Mouse (Mus musculus) gastrocnemius, adult 2 months (tissue): ENCODE results near the gene Kcnmb2. TPM values are rescaled to one million over a fixed set of nuclear protein-coding genes. Genes with fewer than 3 reads are reported as not detected.
A peak's percentile ranks its signal among the peaks of the same experiment; 100 is the strongest.

ENCODE experiments used
- DNase-seq: peaks from one replicate; pipeline ENCODE4 v3.0.0; 2022
- H3K27ac ChIP-seq: fragments of 200-600 bp; 2 replicates; pipeline ENCODE4 v1.8.1; 2022; ENCODE audit warnings: mild to moderate bottlenecking
- H3K4me3 ChIP-seq: fragments of 200-600 bp; 2 replicates; pipeline ENCODE4 v1.8.1; 2022; ENCODE audit warnings: mild to moderate bottlenecking, moderate library complexity
- CTCF ChIP-seq: fragments of 200-600 bp; IDR thresholded peaks from 2 replicates; pipeline ENCODE4 v1.8.1; 2022; ENCODE audit warnings: antibody characterized with exemption, mild to moderate bottlenecking, moderate library complexity
- intact Hi-C: fragments of 180-260 bp; cut with DNase I; formaldehyde crosslinking; loops from one replicate; pipeline ENCODE4 v1.15.1; 2025
- long read RNA-seq, 2 experiments: library from polyadenylated mRNA; stranded (forward); transcript quantifications; one replicate each; pipeline ENCODE4 v2.0.0; 2021
- total RNA-seq, 2 experiments: library from RNA; stranded (reverse); gene quantifications; 2 replicates each; pipeline ENCODE4 v1.2.3; 2021

Gene Kcnmb2
- under 1 TPM in 1 of 2 experiments, not detected in 1; 0.11 TPM for total RNA-seq
- long read RNA-seq, experiment 1 = 0 reads
- long read RNA-seq, experiment 2 = 0 reads

DNA sequence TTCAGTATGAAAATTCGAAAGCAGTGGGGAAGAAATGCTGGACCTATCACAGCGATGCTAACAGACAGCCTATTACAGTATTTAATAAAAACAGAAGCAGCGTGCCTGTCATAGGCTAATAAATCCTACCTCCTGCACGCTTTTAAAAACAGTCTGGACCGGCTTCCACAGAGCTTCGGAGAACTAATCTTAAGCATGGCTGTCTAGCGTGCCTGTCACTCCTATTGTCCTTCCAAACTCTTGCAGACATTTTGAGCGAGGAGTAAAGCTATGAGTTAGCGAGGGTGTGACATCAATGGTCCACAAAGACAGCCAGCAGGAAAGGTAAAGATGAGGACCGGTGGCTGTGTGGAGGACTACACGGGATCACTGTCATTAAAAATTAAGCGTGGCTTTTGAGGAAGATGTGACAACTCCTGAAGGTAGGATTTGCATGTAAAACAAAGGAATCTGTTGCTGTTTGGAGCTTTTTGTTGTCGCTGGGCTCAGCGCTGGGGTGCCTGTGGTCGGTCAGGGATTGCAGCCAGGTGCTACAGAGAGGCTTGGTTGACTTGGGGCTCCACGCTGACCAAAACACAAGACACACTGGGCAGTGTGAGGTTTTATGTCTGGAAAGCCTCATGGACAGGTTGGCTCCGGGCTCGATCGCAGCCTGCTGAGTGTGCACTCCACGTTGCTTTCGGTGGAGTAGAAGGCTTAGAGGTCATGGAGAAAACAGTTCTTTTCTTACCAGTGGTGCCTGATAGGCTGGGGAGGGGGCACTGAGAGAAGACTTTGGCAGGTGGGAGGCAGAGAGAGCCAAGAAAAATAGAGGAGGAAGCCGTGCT is at the start of gene Kcnmb2:
Gene Kcnmb2 (plus strand): TSS at position 4 of the 827 bp plus-strand sequence.
- Histone ChIP-seq H3K4me3 (peak within 1 kb of the TSS; percentile 49), H3K27ac (no peak within 1 kb of the TSS)
- no peak for TF ChIP-seq CTCF
- DNase-seq = no peak
- intact Hi-C loops = no loop called here

GRCm38 (mm10) chr3:31863522-31863921 is 38.8 kb upstream of the Kcnmb2 start:
- H3K27ac ChIP-seq = no peak overlapping the region
- TF ChIP-seq CTCF = no peak
- intact Hi-C loops = no loop called here
- no peak for DNase-seq
- H3K4me3 ChIP-seq = no peak overlapping the region

DNA sequence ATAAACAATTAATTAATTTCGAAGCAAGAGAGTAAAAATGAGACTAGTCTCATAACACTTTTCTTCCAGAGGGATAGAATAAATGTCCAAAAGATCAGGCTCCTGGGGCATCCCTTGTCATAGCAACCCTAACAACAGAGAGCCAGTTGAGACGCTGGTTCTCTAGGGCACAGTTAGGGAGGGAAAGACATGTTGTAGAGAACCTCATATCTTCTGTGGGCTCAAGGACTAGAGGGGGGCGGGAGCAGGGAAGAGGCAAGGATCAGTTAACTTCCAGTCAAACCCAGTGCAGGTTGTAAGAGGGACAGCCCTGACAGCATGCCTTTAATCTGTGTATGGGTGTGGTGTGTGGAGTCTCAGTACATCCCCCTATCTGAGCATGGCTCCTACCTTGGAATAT is 38.2 kb upstream of the Kcnmb2 start:
- Histone ChIP-seq H3K27ac (no peak overlapping the region), H3K4me3 (no peak overlapping the region)
- DNase-seq = no peak
- intact Hi-C loops = no loop called here
- no peak for TF ChIP-seq CTCF

DNA sequence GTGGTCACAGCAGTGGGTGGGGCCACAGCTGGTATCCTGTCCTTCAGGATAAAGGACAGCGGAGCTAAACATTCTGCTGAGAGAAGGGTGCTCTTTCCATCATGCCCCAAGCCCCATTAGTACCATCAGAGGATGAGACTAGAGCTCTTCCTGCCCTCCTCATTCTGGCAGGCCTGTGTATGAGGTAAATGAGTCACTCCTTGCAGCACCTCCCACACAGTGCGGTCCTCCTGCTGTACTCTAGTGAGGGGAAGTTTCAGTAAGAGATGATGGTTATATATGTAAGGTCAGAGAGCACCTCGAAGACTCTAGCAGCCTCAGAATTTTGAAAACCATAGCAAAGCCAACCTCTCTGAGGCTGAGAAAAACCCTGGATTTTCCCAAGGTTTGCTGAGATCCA is 30.8 kb upstream of the Kcnmb2 start:
- intact Hi-C loops = no loop called here
- H3K4me3 ChIP-seq = no peak overlapping the region
- no peak for DNase-seq
- H3K27ac ChIP-seq = no peak overlapping the region
- TF ChIP-seq CTCF = no peak

DNA sequence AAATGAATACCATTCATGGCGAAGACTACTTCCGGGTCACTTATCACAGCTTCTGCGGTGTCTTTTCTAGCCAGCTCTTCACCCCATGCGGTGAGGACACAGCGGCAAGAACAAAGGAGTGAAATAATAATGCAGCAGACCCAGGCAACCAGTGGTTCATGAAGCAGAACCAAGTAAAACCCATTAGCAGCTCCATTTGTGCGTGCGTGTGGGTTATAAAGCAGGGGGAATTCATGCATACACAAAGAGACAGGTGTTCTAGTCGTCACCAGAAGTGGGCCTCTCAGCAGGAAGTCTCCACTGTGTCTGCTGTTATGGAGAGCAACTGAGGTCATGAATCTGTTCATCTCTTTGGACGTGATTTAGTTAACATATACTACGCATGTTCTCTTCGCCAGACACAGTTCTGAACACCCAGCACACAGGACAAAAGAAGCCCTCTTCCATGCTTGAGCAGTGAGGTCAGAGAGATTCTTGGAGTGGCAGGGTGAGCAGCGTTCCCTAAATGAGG is 19.6 kb upstream of the Kcnmb2 start:
- no peak overlapping the region for H3K27ac ChIP-seq
- DNase-seq = no peak
- intact Hi-C loops = no loop called here
- no peak overlapping the region for H3K4me3 ChIP-seq
- TF ChIP-seq CTCF = no peak

- TF ChIP-seq CTCF = no peak
- no peak for DNase-seq
- intact Hi-C loops = no loop called here
- Histone ChIP-seq H3K4me3 (no peak overlapping the region), H3K27ac (no peak overlapping the region)
These were observed 9.7 kb upstream of the Kcnmb2 start for GRCm38 (mm10) chr3:31892653-31893052.

GRCm38 (mm10) chr3:31903506-31903905 is 1.2 kb downstream of the Kcnmb2 start:
- intact Hi-C loops = no loop called here
- H3K4me3 ChIP-seq = no peak overlapping the region
- TF ChIP-seq CTCF = no peak
- no peak for DNase-seq
- H3K27ac ChIP-seq = no peak overlapping the region

- intact Hi-C loops = no loop called here
- TF ChIP-seq CTCF = no peak
These were observed 1.8 kb downstream of the Kcnmb2 start for GRCm38 (mm10) chr3:31904156-31904555.

GRCm38 (mm10) chr3:31911168-31911567 is 8.9 kb downstream of the Kcnmb2 start:
- DNase-seq = no peak
- TF ChIP-seq CTCF = no peak
- no peak overlapping the region for H3K27ac ChIP-seq
- intact Hi-C loops = no loop called here
- no peak overlapping the region for H3K4me3 ChIP-seq

More at GRCm38 (mm10) chr3:31904156-31904555, 1.8 kb downstream of the Kcnmb2 start:
- Histone ChIP-seq H3K27ac (no peak overlapping the region), H3K4me3 (no peak overlapping the region)
- DNase-seq = no peak

DNA sequence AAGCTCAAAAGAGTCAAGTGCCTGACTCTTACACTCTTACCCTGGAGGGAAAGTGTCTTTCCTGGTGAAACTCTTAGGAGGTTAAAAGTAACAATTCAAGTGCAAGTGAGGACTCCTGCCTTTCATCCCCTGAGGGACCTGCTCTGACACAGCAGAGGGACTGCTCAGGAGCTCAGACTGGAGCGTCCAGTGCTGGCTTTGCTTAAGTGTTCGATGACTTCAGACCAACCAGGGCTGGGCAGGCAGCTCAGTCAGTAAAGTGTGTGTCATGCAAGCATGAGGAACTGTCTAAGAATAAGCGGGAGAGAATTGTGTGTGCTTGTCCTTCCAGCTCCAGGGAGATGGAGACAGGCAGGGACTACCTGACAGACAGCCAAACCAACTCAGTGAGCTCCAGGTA is 9.4 kb downstream of the Kcnmb2 start:
- intact Hi-C loops = no loop called here
- Histone ChIP-seq H3K4me3 (no peak overlapping the region), H3K27ac (no peak overlapping the region)
- no peak for TF ChIP-seq CTCF
- no peak for DNase-seq

DNA sequence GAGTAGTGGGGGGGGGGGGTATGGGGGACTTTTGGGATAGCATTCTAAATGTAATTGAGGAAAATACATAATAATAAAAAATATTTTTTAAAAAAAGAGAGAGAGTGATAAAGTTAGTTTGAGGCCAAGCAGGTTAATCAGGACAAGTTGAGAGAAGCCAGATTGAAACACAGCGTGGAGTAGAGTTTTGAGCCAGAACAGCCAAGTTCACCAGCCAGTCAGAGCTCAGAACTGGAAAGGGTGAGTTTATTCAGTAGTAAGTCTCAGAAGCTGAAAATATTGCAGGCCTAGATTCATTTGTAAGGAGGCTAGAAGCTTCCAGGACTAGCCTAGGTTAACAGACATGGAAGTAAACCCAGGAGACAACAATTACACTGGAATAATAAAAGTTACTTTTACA is 26.2 kb downstream of the Kcnmb2 start:
- intact Hi-C loops = no loop called here
- no peak for DNase-seq
- no peak overlapping the region for H3K27ac ChIP-seq
- no peak for TF ChIP-seq CTCF
- no peak overlapping the region for H3K4me3 ChIP-seq

DNA sequence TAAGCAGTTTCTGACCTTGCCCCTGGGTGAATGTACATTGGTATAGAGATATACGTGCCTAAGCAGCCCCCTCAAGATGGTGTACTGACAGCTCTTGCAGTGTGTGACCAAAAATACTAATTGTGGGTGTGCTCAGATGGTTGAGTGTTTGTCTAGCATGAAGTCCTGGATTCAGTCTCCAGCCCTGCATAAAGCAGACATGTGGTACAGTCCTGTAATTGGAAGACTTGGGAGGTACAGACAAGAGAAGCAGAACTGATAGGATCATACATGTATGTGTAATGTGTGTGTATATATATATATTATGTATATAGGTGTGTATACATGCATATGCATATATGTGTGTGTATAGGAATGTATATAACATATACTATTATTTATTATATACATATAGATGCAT is 32.4 kb downstream of the Kcnmb2 start:
- DNase-seq = no peak
- intact Hi-C loops = no loop called here
- Histone ChIP-seq H3K27ac (no peak overlapping the region), H3K4me3 (no peak overlapping the region)
- TF ChIP-seq CTCF = no peak

GRCm38 (mm10) chr3:31941478-31941877 is 39.2 kb downstream of the Kcnmb2 start:
- no peak for DNase-seq
- no peak for TF ChIP-seq CTCF
- Histone ChIP-seq H3K4me3 (no peak overlapping the region), H3K27ac (no peak overlapping the region)
- intact Hi-C loops = no loop called here

DNA sequence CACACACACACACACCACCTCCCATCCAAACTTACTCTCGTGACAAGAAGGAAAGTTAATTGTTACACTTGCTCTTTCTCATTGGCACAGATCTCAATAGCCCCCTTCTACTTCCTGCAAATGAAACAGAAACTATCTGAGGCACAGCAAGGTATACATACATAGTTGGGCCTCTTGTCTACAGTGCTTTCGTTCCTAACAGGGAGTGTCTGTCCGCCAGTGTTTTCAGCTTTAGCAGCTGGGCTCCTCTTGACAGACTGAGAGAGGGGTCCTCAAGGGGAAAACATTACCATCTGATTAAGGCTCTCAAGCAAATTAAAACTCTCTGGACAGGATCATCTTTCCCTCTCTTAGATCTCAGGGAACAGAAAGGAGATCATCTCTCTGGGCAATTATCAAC is 51.9 kb downstream of the Kcnmb2 start:
- Histone ChIP-seq H3K4me3 (no peak overlapping the region), H3K27ac (no peak overlapping the region)
- DNase-seq = no peak
- TF ChIP-seq CTCF = no peak
- intact Hi-C loops = no loop called here
